Comparison of ENCODE assay signal across 8 mouse cellular contexts in the genomic region with DNA sequence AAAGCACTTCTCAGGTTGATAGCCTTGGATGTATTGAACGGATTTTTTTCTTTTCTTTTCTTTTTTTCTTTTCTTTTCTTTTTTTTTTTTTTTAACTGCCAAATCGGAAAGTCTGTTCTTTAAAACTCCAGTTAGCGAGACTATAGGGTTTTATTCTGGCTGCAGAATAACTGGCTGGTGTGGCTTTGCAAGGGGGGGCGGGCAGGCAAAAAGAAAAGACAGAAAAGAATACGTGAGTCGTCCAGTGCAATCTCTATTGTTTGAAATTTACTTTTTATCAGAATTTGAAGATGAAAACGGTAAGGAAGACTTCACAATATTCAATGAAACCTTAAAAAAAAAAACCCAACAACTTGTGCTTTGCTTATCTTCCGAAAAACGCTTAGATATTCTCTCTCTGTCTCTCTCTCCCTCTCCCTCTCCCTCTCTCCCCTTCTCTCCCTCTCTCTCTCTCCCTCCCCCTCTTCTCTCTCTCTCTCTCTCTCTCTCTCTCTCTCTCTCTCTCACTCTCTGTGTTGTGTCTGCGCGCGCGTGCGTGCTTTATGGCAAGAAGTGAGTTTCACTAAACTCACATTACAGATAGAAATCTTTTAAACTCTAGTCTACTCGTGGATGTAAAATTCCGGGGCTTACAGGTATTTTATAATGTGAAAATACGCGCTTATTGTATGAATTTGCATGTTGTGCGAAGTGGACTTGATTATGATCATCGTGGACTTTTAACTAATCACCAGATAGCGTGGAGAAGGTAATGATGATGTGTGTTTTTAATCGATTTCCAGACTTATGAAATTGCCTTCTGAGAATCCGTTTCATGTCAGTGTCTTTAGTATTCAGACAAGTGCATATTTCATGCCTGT. TPM values are rescaled to one million over a fixed set of nuclear protein-coding genes. Genes with fewer than 3 reads are reported as not detected.
DNase-seq lines count a peak whose midpoint lies in the region; ATAC-seq and TF ChIP-seq lines count a peak whose summit lies in the region.

A gene (plus strand): TSS at position 470 of the 860 bp plus-strand sequence.

- no peak within 1 kb of the TSS; the same call in 1 of the 2 replicates for H3K27ac ChIP-seq in CH12.LX (ENCODE audit: insufficient read depth, low read depth)
- peak within 1 kb of the TSS; percentile 82 for H3K27ac ChIP-seq in hindbrain, embryonic 10.5 days
- H3K27ac ChIP-seq in limb, embryonic 14.5 days (replicated peaks; ENCODE audit: low read depth, low read length) = peak within 1 kb of the TSS; percentile 87

- no peaks in the 10 kb centered on the region for H3K9me3 ChIP-seq in erythroblast, embryonic 14.5 days (ENCODE audit: control insufficient read depth, low read length)
- no peaks in the 10 kb centered on the region for H3K9me3 ChIP-seq in CH12.LX (replicated peaks; ENCODE audit: low read length)
- no peaks in the 10 kb centered on the region for H3K9me3 ChIP-seq in hindbrain, embryonic 10.5 days
- H3K9me3 ChIP-seq in limb, embryonic 14.5 days (ENCODE audit: control insufficient read depth, low read length) = no peaks in the 10 kb centered on the region

- ATAC-seq in erythroblast, adult 5-6 weeks (replicated peaks; ENCODE audit: low FRiP score, poor library complexity, severe bottlenecking) = no peak
- no peak for ATAC-seq in limb, embryonic 14.5 days (ENCODE audit: low FRiP score, low read depth)
- ATAC-seq in frontal cortex, adult (ENCODE audit: low TSS enrichment) = no peak

- peak within 1 kb of the TSS; percentile 75 for H3K4me3 ChIP-seq in erythroblast, embryonic 14.5 days (replicated peaks)
- H3K4me3 ChIP-seq in CH12.LX (replicated peaks in 1 of 3; ENCODE audit: low read depth in 2 of 3, low read length in 2 of 3, poor library complexity in 1 of 3) = peak within 1 kb of the TSS; percentile 51 to 57 (median 53)
- H3K4me3 ChIP-seq in hindbrain, embryonic 10.5 days = peak within 1 kb of the TSS; percentile 58
- H3K4me3 ChIP-seq in limb, embryonic 14.5 days (replicated peaks; ENCODE audit: low read length) = peak within 1 kb of the TSS; percentile 49

- no peak for TF ChIP-seq POLR2A in CH12.LX (IDR thresholded peaks at IDR 0.05; ENCODE audit: low read depth, low read length)
- no peak for TF ChIP-seq POLR2A in limb, embryonic 14.5 days (IDR thresholded peaks at IDR 0.05; ENCODE audit: borderline replicate concordance, extremely low read depth, insufficient read depth, insufficient read length)

- no peak for TF ChIP-seq RAD21 in CH12.LX (IDR thresholded peaks at IDR 0.05; ENCODE audit: low read depth, low read length)

- H3K4me2 ChIP-seq in CH12.LX (ENCODE audit: insufficient read depth, low read depth, poor library complexity, severe bottlenecking) = peak within 1 kb of the TSS; percentile 100
- peak within 1 kb of the TSS; percentile 71 for H3K4me2 ChIP-seq in limb, embryonic 14.5 days (replicated peaks; ENCODE audit: low read depth, low read length, severe bottlenecking)

- H3K4me1 ChIP-seq in erythroblast, embryonic 14.5 days (ENCODE audit: control insufficient read depth) = peaks cover 25% of the 10 kb centered on the region
- H3K4me1 ChIP-seq in CH12.LX (ENCODE audit: control insufficient read depth in 1 of 2, insufficient read depth in 2 of 2) = peaks cover 0 to 12% of the 10 kb centered on the region in 2 experiments; a peak in 1 of 4 replicates
- H3K4me1 ChIP-seq in hindbrain, embryonic 10.5 days (replicated peaks) = peaks cover 23% of the 10 kb centered on the region
- no peaks in the 10 kb centered on the region for H3K4me1 ChIP-seq in limb, embryonic 14.5 days (ENCODE audit: control insufficient read depth, insufficient read depth, low read length)

- peak within 1 kb of the TSS; percentile 37; the same call in 1 of the 2 replicates for H3K9ac ChIP-seq in CH12.LX (ENCODE audit: insufficient read depth, low read depth)
- H3K9ac ChIP-seq in limb, embryonic 14.5 days (ENCODE audit: low read depth, low read length, severe bottlenecking) = peak within 1 kb of the TSS; percentile 48

- no peaks in the 10 kb centered on the region; the same call in 1 of the 2 replicates for H3K27me3 ChIP-seq in erythroblast, embryonic 14.5 days (ENCODE audit: control insufficient read depth)
- H3K27me3 ChIP-seq in CH12.LX (replicated peaks) = no peaks in the 10 kb centered on the region
- no peaks in the 10 kb centered on the region for H3K27me3 ChIP-seq in hindbrain, embryonic 10.5 days (ENCODE audit: insufficient read depth, poor library complexity, severe bottlenecking)
- H3K27me3 ChIP-seq in limb, embryonic 14.5 days (ENCODE audit: control insufficient read depth, insufficient read depth, low read length) = no peaks in the 10 kb centered on the region

- H3K79me2 ChIP-seq in CH12.LX (replicated peaks; ENCODE audit: control insufficient read depth, extremely low read depth, insufficient read depth, poor library complexity, severe bottlenecking) = no peaks in the 10 kb centered on the region; the same call in 1 of the 2 replicates

- TF ChIP-seq CTCF in CH12.LX (conservative IDR thresholded peaks at IDR 0.05 in 1 of 2, IDR thresholded peaks at IDR 0.05 in 1 of 2; ENCODE audit: low read depth in 2 of 2, low read length in 2 of 2) = no peak

- dilution Hi-C loops in CH12.LX (cut with MboI; ENCODE audit: extremely low pct_ligation_motif_present, extremely low pct_unique_long_range_greater_than_20kb, low sequenced_read_pairs) = no loop called here

- in situ Hi-C loops in CH12.LX (cut with MboI; ENCODE audit: low pct_ligation_motif_present, low pct_unique_long_range_greater_than_20kb, low sequenced_read_pairs) = loop anchor here (10.0 kb wide), 1 partner anchor 497 kb away; no protein-coding TSS in a partner anchor

- H3K36me3 ChIP-seq in erythroblast, embryonic 14.5 days (ENCODE audit: control insufficient read depth) = no peaks in the 10 kb centered on the region
- H3K36me3 ChIP-seq in CH12.LX (replicated peaks in 1 of 2; ENCODE audit: control insufficient read depth in 1 of 2, insufficient read depth in 1 of 2, low read length in 1 of 2) = no peaks in the 10 kb centered on the region
- H3K36me3 ChIP-seq in hindbrain, embryonic 10.5 days = no peaks in the 10 kb centered on the region
- H3K36me3 ChIP-seq in limb, embryonic 14.5 days (ENCODE audit: control insufficient read depth, insufficient read depth, low read length) = no peaks in the 10 kb centered on the region

- no peak for TF ChIP-seq EP300 in CH12.LX (IDR thresholded peaks at IDR 0.05; ENCODE audit: low read length)

- under 1% methylated on average over 23 of the region's 23 CpGs for WGBS in hindbrain, embryonic 10.5 days
- under 1% methylated on average over 23 of the region's 23 CpGs for WGBS in limb, embryonic 14.5 days

- peak; percentile 15 for DNase-seq in CH12.LX (ENCODE audit: extremely low read depth)
- peak; percentile 59 for DNase-seq in embryo, embryonic 11 days
- peak; percentile 23 for DNase-seq in hindbrain, embryonic 10.5 days (ENCODE audit: low spot score)
- DNase-seq in limb, embryonic 14.5 days (ENCODE audit: low spot score) = peak; percentile 18
- peak; percentile 7 to 11 for DNase-seq in natural killer cell, adult 2 months (ENCODE audit: low spot score in 2 of 2)

TF ChIP-seq in CH12.LX, 34 proteins besides CTCF, POLR2A, EP300 and RAD21:
- TF ChIP-seq JUND (conservative IDR thresholded peaks at IDR 0.05; ENCODE audit: low read depth, low read length) = no peak; the same call in 1 of the 2 replicates
- TF ChIP-seq NELFE (IDR thresholded peaks at IDR 0.05; ENCODE audit: low read depth, low read length) = no peak
- TF ChIP-seq NRF1 (IDR thresholded peaks at IDR 0.05; ENCODE audit: low read depth, low read length) = peak; percentile 60
- TF ChIP-seq IRF4 (IDR thresholded peaks at IDR 0.05; ENCODE audit: low read depth, low read length) = 0 out of 2 replicates have a peak, but pooled peaks have one; percentile 8
- peak; percentile 53 for TF ChIP-seq ZNF384 (IDR thresholded peaks at IDR 0.05; ENCODE audit: low read depth, low read length)
- no peak for TF ChIP-seq MXI1 (IDR thresholded peaks at IDR 0.05; ENCODE audit: low read depth, low read length)
- no peak for TF ChIP-seq POLR2AphosphoS2 (IDR thresholded peaks at IDR 0.05; ENCODE audit: low read depth, low read length)
- peak; percentile 12; the same call in 1 of the 2 replicates for TF ChIP-seq SIN3A (IDR thresholded peaks at IDR 0.05; ENCODE audit: low read length)

RNA-seq across cellular contexts. Expression of the gene that starts here (rescaled TPM):
- not detected in 2 replicates for polyA plus RNA-seq in erythroblast, embryonic 14.5 days (2012)
- 0.77 and 1.0 TPM in 2 replicates for total RNA-seq in erythroblast, adult 5-6 weeks (2015; ENCODE audit: low replicate concordance)
- 0.26 and 0.84 TPM in 2 replicates for total RNA-seq in erythroblast, adult 5-6 weeks (2017; ENCODE audit: low replicate concordance)
- total RNA-seq in CH12.LX (2012; rRNA removed) = 0.34 TPM in 2 replicates
- total RNA-seq in CH12.LX (2014; rRNA removed) = 0.72 and 1.3 TPM in 2 replicates
- polyA plus RNA-seq in CH12.LX (2012; ENCODE audit: insufficient read length, low read depth) = 1.00 and 1.1 TPM in 2 replicates
- 2.0 and 2.2 TPM in 2 replicates for polyA plus RNA-seq in hindbrain, embryonic 10.5 days (2016; fragmentation: Nextera tagmentation; extraction: Ambion mirVana)
- 13.8 and 16.1 TPM in 2 replicates for polyA plus RNA-seq in limb, embryonic 14.5 days (2012; rRNA removed)
- polyA plus RNA-seq in limb, embryonic 14.5 days (2014; fragmentation: Nextera tagmentation; extraction: Ambion mirVana) = 5.0 and 6.2 TPM in 2 replicates

Comparison
In these comparisons a context has a peak if more than half of its experiments do, and no peak if none do; other contexts are left out.
1. DNase-seq: peak in every context shown above with its lines; median percentile 59 in embryo, embryonic 11 days; 23 in hindbrain, embryonic 10.5 days; 18 in limb, embryonic 14.5 days; 15 in CH12.LX; 9 in natural killer cell, adult 2 months.